Mouse (Mus musculus) E14TG2a.4 (cell line): ENCODE measurements around the gene Map3k21.
A peak's percentile ranks its signal among the peaks of the same experiment; 100 is the strongest.

Experiments
- H3K27me3 ChIP-seq: 2 replicates; pipeline ENCODE4 v1.6.1; 2014; ENCODE audit warnings: low read length, control low read depth; ENCODE audit not compliant: insufficient read depth
- H3K36me3 ChIP-seq: 2 replicates; pipeline ENCODE4 v1.6.1; 2014; ENCODE audit warnings: low read length, control low read depth; ENCODE audit not compliant: insufficient read depth
- H3K4me1 ChIP-seq: replicated peaks from 2 replicates; pipeline ENCODE4 v1.6.1; 2014; ENCODE audit warnings: low read depth, low read length, control low read depth
- H3K4me3 ChIP-seq: replicated peaks from 2 replicates; pipeline ENCODE4 v1.5.1; 2014; ENCODE audit warnings: mild to moderate bottlenecking, low read length
- H3K9me3 ChIP-seq: 2 replicates; pipeline ENCODE4 v1.6.1; 2014; ENCODE audit warnings: low read length, control low read depth
- CTCF ChIP-seq: conservative IDR thresholded peaks from 2 replicates; pipeline ENCODE4 v1.5.1; 2014; ENCODE audit warnings: low read length
- NANOG ChIP-seq: IDR thresholded peaks from 2 replicates; pipeline ENCODE4 v1.6.1; 2014; ENCODE audit warnings: borderline replicate concordance, low read length, mixed read lengths
- POU5F1 ChIP-seq: IDR thresholded peaks from 2 replicates; pipeline ENCODE4 v1.6.1; 2014; ENCODE audit warnings: low read length, borderline replicate concordance

Map3k21 gene

DNA sequence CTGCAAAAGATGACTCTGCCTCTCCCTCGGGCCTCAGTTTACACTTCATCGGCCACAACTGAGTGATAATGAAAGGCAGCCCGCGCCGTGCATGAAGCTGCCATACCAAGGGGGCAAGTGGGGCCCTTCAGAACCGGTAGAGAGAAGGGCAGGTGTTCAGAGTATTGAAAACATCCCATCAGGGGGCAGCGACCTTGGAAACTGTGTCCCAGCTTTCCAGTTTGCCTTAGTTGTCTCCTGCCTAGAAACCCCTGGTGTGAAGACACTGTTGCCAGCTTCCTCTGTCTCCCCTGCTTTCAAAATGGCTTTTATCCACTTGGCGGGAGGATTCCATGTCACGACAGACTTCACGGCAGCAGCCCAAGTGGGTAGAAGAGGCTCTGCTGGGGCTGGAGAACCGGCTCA is 53.6 kb downstream of the Map3k21 start:
- Histone ChIP-seq H3K4me1 (peaks cover 28% of the 10 kb centered on the region), H3K4me3 (peak overlapping the region; percentile 57), H3K9me3 (peaks cover 8% of the 10 kb centered on the region), H3K27me3 (peaks cover 17% of the 10 kb centered on the region), H3K36me3 (no peaks in the 10 kb centered on the region)
- TF ChIP-seq NANOG (no peak), CTCF (no peak), POU5F1 (no peak)

DNA sequence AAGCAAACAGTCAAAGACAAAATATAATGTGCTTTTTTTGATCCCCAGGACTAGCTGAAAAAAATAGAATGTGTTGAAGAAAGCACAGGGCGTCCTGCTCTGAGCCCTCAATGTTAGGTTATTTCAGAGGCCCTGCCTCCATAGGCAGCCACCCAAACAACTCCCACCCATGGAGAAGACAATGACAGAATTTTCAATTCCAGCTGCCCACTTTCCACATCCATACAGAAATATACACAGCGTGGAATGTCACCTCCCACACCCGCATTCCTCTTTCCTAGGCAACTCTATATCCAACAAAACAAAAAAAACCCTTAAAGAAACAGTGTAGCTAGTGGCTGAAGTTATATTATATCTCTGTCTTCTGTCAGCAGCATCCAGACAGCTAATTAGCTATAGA is 61.1 kb downstream of the Map3k21 start:
- no peak overlapping the region for H3K4me3 ChIP-seq
- no peaks in the 10 kb centered on the region for H3K36me3 ChIP-seq
- TF ChIP-seq POU5F1 (no peak), NANOG (no peak), CTCF (no peak)
- peaks cover 10% of the 10 kb centered on the region for H3K4me1 ChIP-seq
- H3K27me3 ChIP-seq: no peaks in the 10 kb centered on the region
- H3K9me3 ChIP-seq: peaks cover 13% of the 10 kb centered on the region; the same call in 1 of the 2 replicates

DNA sequence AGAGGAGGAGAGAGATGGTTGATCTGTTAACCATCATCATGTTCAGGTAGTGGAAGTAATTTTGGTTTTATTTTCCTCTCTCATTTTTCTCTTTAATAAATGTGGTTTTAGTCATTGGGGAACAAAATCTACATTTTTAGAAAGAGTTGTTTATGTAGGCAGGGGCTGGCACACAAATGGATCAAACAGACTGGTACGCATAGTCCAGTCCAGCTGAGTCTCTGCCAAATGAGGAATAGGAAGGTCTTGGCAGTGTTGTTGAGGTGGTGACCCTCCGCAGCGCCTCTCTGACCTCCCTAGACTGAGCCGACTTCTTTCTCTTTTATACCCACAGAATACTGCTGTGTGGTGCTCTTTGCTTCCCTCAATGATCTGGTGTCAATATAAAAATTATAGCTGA is 65.7 kb downstream of the Map3k21 start:
- peaks cover 13% of the 10 kb centered on the region; the same call in 1 of the 2 replicates for H3K9me3 ChIP-seq
- peaks cover 12% of the 10 kb centered on the region for H3K4me1 ChIP-seq
- no peaks in the 10 kb centered on the region for H3K27me3 ChIP-seq
- H3K36me3 ChIP-seq: no peaks in the 10 kb centered on the region
- no peak overlapping the region for H3K4me3 ChIP-seq
- no peak for TF ChIP-seq NANOG
- no peak for TF ChIP-seq POU5F1
- no peak for TF ChIP-seq CTCF

DNA sequence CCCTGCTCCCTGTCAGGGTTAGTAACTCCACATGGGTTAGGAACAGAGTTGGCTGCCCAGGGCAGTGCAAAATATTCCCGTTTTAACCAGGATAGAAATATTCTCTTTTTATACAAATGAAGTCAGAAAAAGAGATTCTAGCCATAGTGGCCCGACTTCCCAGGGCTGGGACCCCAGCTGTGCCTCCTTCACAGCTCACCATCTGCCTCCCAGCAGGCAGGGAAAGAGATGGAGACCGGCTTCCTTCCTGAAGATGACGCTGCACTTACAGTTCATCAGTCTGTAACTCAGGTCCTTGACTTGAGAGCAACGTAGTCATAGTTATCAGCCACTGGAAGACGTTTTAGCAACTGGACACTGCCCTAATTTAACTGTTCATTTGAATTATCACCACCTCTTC is 70.6 kb downstream of the Map3k21 start:
- no peaks in the 10 kb centered on the region for H3K36me3 ChIP-seq
- no peaks in the 10 kb centered on the region; the same call in 1 of the 2 replicates for H3K27me3 ChIP-seq
- H3K4me3 ChIP-seq: no peak overlapping the region
- TF ChIP-seq POU5F1: no peak
- no peak for TF ChIP-seq NANOG
- TF ChIP-seq CTCF: no peak
- 0 out of 2 replicates have a peak, but pooled peaks cover 3% of the 10 kb centered on the region for H3K4me1 ChIP-seq
- H3K9me3 ChIP-seq: no peaks in the 10 kb centered on the region

DNA sequence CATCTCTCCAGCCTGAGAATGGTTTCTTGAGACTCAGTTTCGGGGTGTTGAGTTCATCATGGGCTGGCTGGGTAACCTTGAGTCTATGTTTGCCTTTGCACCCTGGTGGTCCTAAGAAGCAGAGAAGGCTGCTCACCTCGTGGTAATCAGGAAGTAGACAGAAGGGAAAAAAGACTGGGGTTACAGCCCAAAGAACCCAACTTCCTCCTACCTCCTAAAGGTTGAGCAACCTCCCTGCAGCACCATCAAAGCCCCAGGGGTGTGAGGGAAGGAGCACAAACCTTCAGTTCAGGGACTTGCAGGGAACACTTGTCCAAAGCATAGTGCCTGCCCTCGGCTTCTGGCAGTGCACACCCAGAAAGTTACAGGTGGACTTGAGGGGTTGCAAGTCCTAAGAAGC is 73.3 kb downstream of the Map3k21 start:
- Histone ChIP-seq H3K36me3 (no peaks in the 10 kb centered on the region), H3K4me1 (peaks cover 18% of the 10 kb centered on the region), H3K27me3 (peaks cover 7% of the 10 kb centered on the region), H3K9me3 (no peaks in the 10 kb centered on the region), H3K4me3 (no peak overlapping the region)
- TF ChIP-seq POU5F1: no peak
- TF ChIP-seq NANOG: no peak
- TF ChIP-seq CTCF: no peak

DNA sequence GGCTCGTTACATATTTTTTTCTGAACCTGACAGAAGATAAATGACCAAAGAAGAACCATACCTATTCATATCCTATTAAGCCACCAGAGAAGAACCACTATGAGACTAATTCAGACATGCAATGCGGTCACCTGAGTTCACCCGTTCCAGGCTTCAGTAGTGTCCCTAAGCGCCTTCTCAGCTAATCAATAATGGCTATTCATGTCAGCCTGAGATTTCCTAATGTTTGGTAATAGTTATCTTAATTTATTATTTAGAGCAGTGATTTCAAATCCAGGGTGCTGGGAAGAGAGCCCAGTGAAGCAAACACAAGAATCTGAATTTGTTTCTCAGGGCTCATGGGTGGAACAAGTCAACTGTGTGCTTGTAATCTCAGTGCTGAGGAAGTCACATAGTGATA is 73.9 kb downstream of the Map3k21 start:
- no peak for TF ChIP-seq CTCF
- TF ChIP-seq NANOG: no peak
- no peak for TF ChIP-seq POU5F1
- Histone ChIP-seq H3K4me3 (no peak overlapping the region), H3K36me3 (no peaks in the 10 kb centered on the region), H3K4me1 (peaks cover 16% of the 10 kb centered on the region), H3K27me3 (peaks cover 9% of the 10 kb centered on the region), H3K9me3 (no peaks in the 10 kb centered on the region)

DNA sequence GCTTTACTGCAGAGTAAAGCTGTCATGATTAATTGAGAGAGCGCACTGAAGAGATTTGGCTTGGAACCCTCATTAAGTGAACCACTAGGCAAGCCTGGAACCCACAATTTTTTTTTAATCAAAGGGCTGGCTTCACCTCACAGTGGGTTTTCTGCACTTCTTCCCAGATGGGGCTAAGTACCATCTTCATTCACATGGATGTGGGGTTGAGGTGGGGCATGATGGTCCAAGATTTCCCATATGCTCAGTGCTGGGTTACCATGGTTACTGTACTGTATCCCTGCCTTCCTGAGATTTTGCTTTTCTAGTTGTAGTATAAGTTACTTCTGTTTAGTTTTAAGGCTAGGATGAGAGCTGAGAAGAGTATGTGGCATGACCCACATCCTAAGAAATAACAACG is 75.1 kb downstream of the Map3k21 start:
- H3K36me3 ChIP-seq: no peaks in the 10 kb centered on the region
- no peak overlapping the region for H3K4me3 ChIP-seq
- TF ChIP-seq NANOG (no peak), CTCF (no peak), POU5F1 (no peak)
- peaks cover 18% of the 10 kb centered on the region for H3K27me3 ChIP-seq
- peaks cover 18% of the 10 kb centered on the region for H3K4me1 ChIP-seq
- no peaks in the 10 kb centered on the region for H3K9me3 ChIP-seq

DNA sequence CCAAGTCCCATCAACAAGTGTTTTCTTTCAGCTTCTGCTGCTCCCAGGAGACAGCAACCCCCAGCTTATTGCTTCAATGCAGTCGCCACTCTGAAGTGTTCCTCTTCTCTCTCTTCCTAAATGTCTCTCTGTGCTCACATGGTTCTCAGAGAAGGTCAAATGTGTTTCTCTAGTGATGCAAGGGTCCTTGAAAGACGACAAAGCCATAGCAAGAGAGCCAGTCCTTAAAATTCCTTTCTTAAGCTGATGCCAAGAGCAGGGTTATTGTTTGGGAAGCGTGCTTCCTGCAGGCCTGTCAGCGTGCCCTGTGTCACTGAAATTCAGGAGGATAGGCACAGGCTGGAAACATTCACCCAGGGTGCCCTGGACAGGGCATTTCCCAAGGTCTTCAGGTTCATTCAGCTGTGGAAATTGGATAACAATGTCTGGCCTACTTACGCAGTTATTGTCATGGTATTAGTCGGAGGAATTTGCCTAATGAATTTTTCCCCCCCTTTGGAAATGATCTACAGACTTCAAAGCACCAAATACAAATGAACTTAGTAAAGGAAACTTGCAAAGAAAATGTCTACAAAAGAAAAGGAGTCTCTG is 76.8 kb downstream of the Map3k21 start:
- TF ChIP-seq POU5F1 (no peak), CTCF (no peak), NANOG (no peak)
- Histone ChIP-seq H3K9me3 (no peaks in the 10 kb centered on the region), H3K4me3 (no peak overlapping the region), H3K36me3 (no peaks in the 10 kb centered on the region), H3K4me1 (peaks cover 18% of the 10 kb centered on the region), H3K27me3 (peaks cover 23% of the 10 kb centered on the region)

DNA sequence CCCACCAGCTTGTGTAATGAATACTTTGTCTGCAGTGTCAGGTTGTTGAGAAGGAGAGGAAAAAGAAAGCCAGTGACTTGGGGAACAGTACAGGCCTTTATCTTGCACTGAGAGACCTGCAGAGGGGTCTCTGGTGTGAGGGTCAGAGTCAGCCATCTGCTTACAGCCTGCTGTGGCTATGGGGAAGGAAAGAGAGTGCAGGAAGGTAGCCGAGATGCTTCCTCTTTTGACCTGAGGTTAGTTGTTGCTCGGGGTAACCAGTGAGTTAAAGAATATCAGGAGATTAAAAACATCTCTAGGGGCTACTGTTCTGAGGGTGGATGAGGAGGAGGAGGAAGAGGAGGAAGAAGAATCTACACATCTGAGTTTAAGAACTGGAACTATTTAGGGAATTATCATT is 77.7 kb downstream of the Map3k21 start:
- no peaks in the 10 kb centered on the region for H3K9me3 ChIP-seq
- H3K27me3 ChIP-seq: peaks cover 30% of the 10 kb centered on the region
- no peaks in the 10 kb centered on the region for H3K36me3 ChIP-seq
- peaks cover 18% of the 10 kb centered on the region for H3K4me1 ChIP-seq
- TF ChIP-seq CTCF (no peak), NANOG (no peak)
- H3K4me3 ChIP-seq: no peak overlapping the region
